Mouse (Mus musculus): ENCODE data around the gene Kiss1. TPM values are rescaled to one million over a fixed set of nuclear protein-coding genes. Genes with fewer than 3 reads are reported as not detected.
A peak's percentile ranks its signal among the peaks of the same experiment; 100 is the strongest.

Kiss1 gene
- total and polyA plus RNA-seq, 3 experiments = not detected

DNA sequence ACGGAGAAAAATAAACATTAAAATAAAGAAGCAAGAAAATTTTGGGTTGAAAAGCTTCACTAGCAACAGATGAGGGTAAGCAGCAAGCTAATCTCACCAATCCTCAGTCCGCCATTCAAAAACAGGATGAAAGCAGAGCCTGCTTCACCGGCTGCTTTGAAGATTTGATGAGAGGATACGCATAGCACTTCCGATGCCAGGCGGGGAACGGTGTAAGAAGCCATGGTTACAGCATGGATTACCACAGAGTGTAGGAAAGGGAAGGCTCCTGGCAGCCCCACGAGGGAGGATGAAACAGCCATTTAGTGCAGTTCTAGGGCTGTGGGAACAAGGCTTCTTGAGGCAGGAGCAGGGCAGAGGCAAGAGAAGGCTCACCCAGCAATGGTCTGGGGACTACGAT, 30.1 kb downstream of the Kiss1 start:
- no peaks in the 10 kb centered on the region for H3K79me2 ChIP-seq (replicated peaks; ENCODE audit: control insufficient read depth, extremely low read depth, insufficient read depth, poor library complexity, severe bottlenecking)
- H3K9me3 ChIP-seq (replicated peaks; ENCODE audit: low read length) = no peaks in the 10 kb centered on the region
- H3K27me3 ChIP-seq (replicated peaks) = peaks cover 54% of the 10 kb centered on the region
- in situ Hi-C loops (cut with MboI; ENCODE audit: low pct_ligation_motif_present, low pct_unique_long_range_greater_than_20kb, low sequenced_read_pairs) = loop anchor here (5.0 to 25.0 kb wide), 2 partner anchors 34 to 314 kb away; partner anchors contain the start of genes Mdm4 and Pik3c2b
- H3K9ac ChIP-seq (ENCODE audit: insufficient read depth, low read depth) = no peak overlapping the region
- H3K4me2 ChIP-seq (ENCODE audit: insufficient read depth, low read depth, poor library complexity, severe bottlenecking) = no peak overlapping the region
- peaks cover 32 to 44% of the 10 kb centered on the region in 2 experiments for H3K4me1 ChIP-seq (ENCODE audit: control insufficient read depth in 1 of 2, insufficient read depth in 2 of 2)
- H3K36me3 ChIP-seq (replicated peaks in 1 of 2; ENCODE audit: control insufficient read depth in 1 of 2, insufficient read depth in 1 of 2, low read length in 1 of 2) = no peaks in the 10 kb centered on the region
- dilution Hi-C loops (cut with MboI; ENCODE audit: extremely low pct_ligation_motif_present, extremely low pct_unique_long_range_greater_than_20kb, low sequenced_read_pairs) = no loop called here
- no peak overlapping the region for H3K4me3 ChIP-seq (replicated peaks in 1 of 3; ENCODE audit: low read depth in 2 of 3, low read length in 2 of 3, poor library complexity in 1 of 3)
- no peak for DNase-seq (ENCODE audit: extremely low read depth)
- TF ChIP-seq RCOR1 (conservative IDR thresholded peaks at IDR 0.05; ENCODE audit: low read depth, low read length) (no peak), MYC (IDR thresholded peaks at IDR 0.05; ENCODE audit: low read depth, low read length) (no peak), JUND (conservative IDR thresholded peaks at IDR 0.05; ENCODE audit: low read depth, low read length) (no peak), SIN3A (IDR thresholded peaks at IDR 0.05; ENCODE audit: low read length) (no peak), KAT2A (IDR thresholded peaks at IDR 0.05; ENCODE audit: insufficient replicate concordance, low read length) (no peak), CTCF (conservative IDR thresholded peaks at IDR 0.05 in 1 of 2, IDR thresholded peaks at IDR 0.05 in 1 of 2; ENCODE audit: low read depth in 2 of 2, low read length in 2 of 2) (no peak), POLR2A (IDR thresholded peaks at IDR 0.05; ENCODE audit: low read depth, low read length) (no peak), POLR2AphosphoS2 (IDR thresholded peaks at IDR 0.05; ENCODE audit: low read depth, low read length) (no peak), HCFC1 (IDR thresholded peaks at IDR 0.05; ENCODE audit: low read depth, low read length) (no peak), EP300 (IDR thresholded peaks at IDR 0.05; ENCODE audit: low read length) (no peak), MXI1 (IDR thresholded peaks at IDR 0.05; ENCODE audit: low read depth, low read length) (no peak)
- H3K27ac ChIP-seq (ENCODE audit: insufficient read depth, low read depth) = no peak overlapping the region

DNA sequence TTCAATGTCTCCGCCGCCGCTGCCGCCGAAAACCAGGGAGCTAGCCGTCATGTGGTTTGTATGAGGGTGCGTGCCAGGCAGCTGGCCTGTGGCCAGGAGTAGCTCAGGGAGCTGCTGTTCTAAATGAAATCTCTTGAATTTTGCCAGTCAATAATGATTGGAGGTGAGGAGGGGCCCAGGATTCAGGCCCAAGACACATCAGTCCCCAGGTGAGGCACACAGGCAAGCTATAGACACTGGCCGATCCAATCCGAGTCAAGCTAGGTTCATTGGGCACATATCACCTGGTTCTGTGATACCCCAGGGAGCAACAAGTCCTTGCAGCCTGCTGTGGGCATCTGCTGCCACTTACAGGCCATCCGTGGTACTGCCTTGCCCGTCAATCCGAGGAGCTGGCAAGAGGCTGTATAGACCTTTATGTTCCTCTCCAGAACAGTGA, 31.7 kb downstream of the Kiss1 start:
- H3K9ac ChIP-seq (ENCODE audit: insufficient read depth, low read depth) = no peak overlapping the region
- no peak overlapping the region for H3K4me2 ChIP-seq (ENCODE audit: insufficient read depth, low read depth, poor library complexity, severe bottlenecking)
- DNase-seq (ENCODE audit: extremely low read depth) = peak; percentile 76
- H3K27ac ChIP-seq (ENCODE audit: insufficient read depth, low read depth) = no peak overlapping the region
- peaks cover 70% of the 10 kb centered on the region for H3K27me3 ChIP-seq (replicated peaks)
- no peaks in the 10 kb centered on the region for H3K79me2 ChIP-seq (replicated peaks; ENCODE audit: control insufficient read depth, extremely low read depth, insufficient read depth, poor library complexity, severe bottlenecking)
- dilution Hi-C loops (cut with MboI; ENCODE audit: extremely low pct_ligation_motif_present, extremely low pct_unique_long_range_greater_than_20kb, low sequenced_read_pairs) (no loop called here), in situ Hi-C loops (cut with MboI; ENCODE audit: low pct_ligation_motif_present, low pct_unique_long_range_greater_than_20kb, low sequenced_read_pairs) (loop anchor here (5.0 to 25.0 kb wide), 2 partner anchors 36 to 316 kb away; partner anchors contain the start of genes Mdm4 and Pik3c2b)
- H3K36me3 ChIP-seq (replicated peaks in 1 of 2; ENCODE audit: control insufficient read depth in 1 of 2, insufficient read depth in 1 of 2, low read length in 1 of 2) = no peaks in the 10 kb centered on the region
- H3K4me3 ChIP-seq (replicated peaks in 1 of 3; ENCODE audit: low read depth in 2 of 3, low read length in 2 of 3, poor library complexity in 1 of 3) = no peak overlapping the region
- TF ChIP-seq ZC3H11A (IDR thresholded peaks at IDR 0.05; ENCODE audit: low read depth, low read length) (peak; percentile 25; the same call in 1 of the 2 replicates), SMC3 (IDR thresholded peaks at IDR 0.05; ENCODE audit: low read depth, low read length) (peak; percentile 79), MAX (IDR thresholded peaks at IDR 0.05; ENCODE audit: low read length) (peak; percentile 48; the same call in 1 of the 2 replicates), CTCF (conservative IDR thresholded peaks at IDR 0.05 in 1 of 2, IDR thresholded peaks at IDR 0.05 in 1 of 2; ENCODE audit: low read depth in 2 of 2, low read length in 2 of 2) (peak; percentile 97 to 98), RAD21 (IDR thresholded peaks at IDR 0.05; ENCODE audit: low read depth, low read length) (peak; percentile 99), ETS1 (conservative IDR thresholded peaks at IDR 0.05; ENCODE audit: low read depth, low read length) (no peak), MXI1 (IDR thresholded peaks at IDR 0.05; ENCODE audit: low read depth, low read length) (no peak), JUND (conservative IDR thresholded peaks at IDR 0.05; ENCODE audit: low read depth, low read length) (no peak), MAFK (IDR thresholded peaks at IDR 0.05; ENCODE audit: insufficient replicate concordance, low read length) (no peak), ZNF384 (IDR thresholded peaks at IDR 0.05; ENCODE audit: low read depth, low read length) (no peak), MYC (IDR thresholded peaks at IDR 0.05; ENCODE audit: low read depth, low read length) (no peak), POLR2A (IDR thresholded peaks at IDR 0.05; ENCODE audit: low read depth, low read length) (no peak), MEF2A (IDR thresholded peaks at IDR 0.05; ENCODE audit: borderline replicate concordance, low read depth, low read length) (0 out of 2 replicates have a peak, but pooled peaks have one; percentile 30), TCF12 (IDR thresholded peaks at IDR 0.05; ENCODE audit: low read depth, low read length) (peak; percentile 34; the same call in 1 of the 2 replicates), NELFE (IDR thresholded peaks at IDR 0.05; ENCODE audit: low read depth, low read length) (peak; percentile 47; the same call in 1 of the 2 replicates), KAT2A (IDR thresholded peaks at IDR 0.05; ENCODE audit: insufficient replicate concordance, low read length) (0 out of 2 replicates have a peak, but pooled peaks have one; percentile 46)
- peaks cover 27 to 42% of the 10 kb centered on the region in 2 experiments for H3K4me1 ChIP-seq (ENCODE audit: control insufficient read depth in 1 of 2, insufficient read depth in 2 of 2)
- H3K9me3 ChIP-seq (replicated peaks; ENCODE audit: low read length) = no peaks in the 10 kb centered on the region

Measured in CH12.LX (cell line).